In the genomic region with DNA sequence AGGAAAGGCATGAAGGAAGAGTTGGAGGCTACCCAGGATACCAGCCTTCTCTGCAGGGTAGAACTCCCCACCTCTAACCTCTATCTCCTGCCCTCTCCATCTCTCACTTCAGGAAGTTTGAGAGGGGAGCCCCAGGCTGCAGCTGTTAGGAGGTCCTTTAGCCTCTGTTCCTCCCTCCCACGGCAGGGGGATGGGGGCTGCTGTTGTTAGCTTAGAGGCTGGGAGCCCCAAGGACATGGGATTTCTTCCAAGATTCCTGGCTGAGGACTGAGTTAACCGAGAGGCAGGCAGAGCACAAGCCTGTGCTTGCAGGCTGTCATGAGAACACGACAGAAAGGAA, we compare ENCODE assay signal across 9 mouse cellular contexts. TPM values are rescaled to one million over a fixed set of nuclear protein-coding genes. Genes with fewer than 3 reads are reported as not detected.
DNase-seq lines count a peak whose midpoint lies in the region; ATAC-seq and TF ChIP-seq lines count a peak whose summit lies in the region.
"Had no signal": no experiment of that assay in that cellular context is flagged by ENCODE, and none has a peak within 500 bp of the region (broad histone marks: within the 10 kb centered on the region; RNA-seq: fewer than 3 reads in every experiment).

No protein-coding gene starts in this region.

- peaks cover 10% of the 10 kb centered on the region for H3K4me1 ChIP-seq in lung, embryonic 14.5 days (ENCODE audit: insufficient read depth)
- peaks cover 9% of the 10 kb centered on the region; the same call in 1 of the 2 replicates for H3K4me1 ChIP-seq in heart, postnatal 0 days (ENCODE audit: control insufficient read depth, insufficient read depth)
- H3K4me1 ChIP-seq in limb, embryonic 11.5 days (ENCODE audit: control insufficient read depth, insufficient read depth, low read length) = peaks cover 7% of the 10 kb centered on the region

- H3K4me3 ChIP-seq in lung, embryonic 14.5 days (ENCODE audit: low read depth, low read length) = no peak overlapping the region
- no peak overlapping the region for H3K4me3 ChIP-seq in heart, postnatal 0 days (ENCODE audit: low read depth, low read length)
- H3K4me3 ChIP-seq in limb, embryonic 11.5 days (ENCODE audit: low read depth, low read length) = no peak overlapping the region

- H3K4me2 ChIP-seq in lung, embryonic 14.5 days = peak overlapping the region; percentile 40
- H3K4me2 ChIP-seq in heart, postnatal 0 days (ENCODE audit: low read depth, low read length) = no peak overlapping the region
- no peak overlapping the region for H3K4me2 ChIP-seq in limb, embryonic 11.5 days (ENCODE audit: low read depth, severe bottlenecking)

- H3K36me3 ChIP-seq in lung, embryonic 14.5 days (ENCODE audit: insufficient read depth) = no peaks in the 10 kb centered on the region
- no peaks in the 10 kb centered on the region for H3K36me3 ChIP-seq in heart, postnatal 0 days (replicated peaks; ENCODE audit: control insufficient read depth, insufficient read depth, low read length)
- no peaks in the 10 kb centered on the region for H3K36me3 ChIP-seq in limb, embryonic 11.5 days (ENCODE audit: control insufficient read depth, insufficient read depth, low read length)

- 8% methylated on average over 3 of the region's 3 CpGs for WGBS in lung, embryonic 14.5 days
- WGBS in heart, postnatal 0 days = 7% methylated on average over 3 of the region's 3 CpGs
- WGBS in limb, embryonic 11.5 days = 46% methylated on average over 3 of the region's 3 CpGs

- H3K9me3 ChIP-seq in lung, embryonic 14.5 days (ENCODE audit: low read depth, low read length) = no peaks in the 10 kb centered on the region
- no peaks in the 10 kb centered on the region for H3K9me3 ChIP-seq in heart, postnatal 0 days (replicated peaks; ENCODE audit: control insufficient read depth, low read length)
- H3K9me3 ChIP-seq in limb, embryonic 11.5 days (ENCODE audit: control insufficient read depth, low read length) = no peaks in the 10 kb centered on the region

- no peak; the same call in 1 of the 2 replicates for TF ChIP-seq CTCF in lung, embryonic 14.5 days (IDR thresholded peaks at IDR 0.05; ENCODE audit: low read depth)
- TF ChIP-seq CTCF in heart, postnatal 0 days (IDR thresholded peaks at IDR 0.05; ENCODE audit: low read depth) = no peak

- peak; percentile 91 for DNase-seq in lung, embryonic 14.5 days
- no peak for DNase-seq in lung, postnatal 25 days (ENCODE audit: low spot score)
- DNase-seq in heart, postnatal 0 days (ENCODE audit: low spot score) = no peak
- peak; percentile 32 for DNase-seq in limb, embryonic 11.5 days (ENCODE audit: low spot score)
- peak; percentile 79 for DNase-seq in ovary, adult 18-20 months (ENCODE audit: low spot score)
- no peak for DNase-seq in right cerebral cortex, postnatal 14 days
- no peak for DNase-seq in spleen, adult 12 weeks (ENCODE audit: low spot score)

- no peak overlapping the region for H3K9ac ChIP-seq in lung, embryonic 14.5 days
- peak overlapping the region; percentile 40; the same call in 1 of the 2 replicates for H3K9ac ChIP-seq in heart, postnatal 0 days (replicated peaks; ENCODE audit: low read depth, low read length)
- no peak overlapping the region; the same call in 1 of the 2 replicates for H3K9ac ChIP-seq in limb, embryonic 11.5 days (ENCODE audit: low read length)

- peak overlapping the region; percentile 95 for H3K27ac ChIP-seq in lung, embryonic 14.5 days (ENCODE audit: low read depth)
- H3K27ac ChIP-seq in heart, postnatal 0 days (ENCODE audit: low read depth) = peak overlapping the region; percentile 79
- no peak overlapping the region for H3K27ac ChIP-seq in limb, embryonic 11.5 days (replicated peaks; ENCODE audit: low read depth, low read length)

- H3K27me3 ChIP-seq in lung, embryonic 14.5 days (ENCODE audit: insufficient read depth, low read length) = no peaks in the 10 kb centered on the region
- H3K27me3 ChIP-seq in heart, postnatal 0 days (ENCODE audit: control insufficient read depth, insufficient read depth, low read length) = no peaks in the 10 kb centered on the region
- H3K27me3 ChIP-seq in limb, embryonic 11.5 days (ENCODE audit: control insufficient read depth, insufficient read depth, low read length) = no peaks in the 10 kb centered on the region

- ATAC-seq in lung, embryonic 14.5 days (ENCODE audit: insufficient read depth) = peak; percentile 77
- ATAC-seq in heart, postnatal 0 days (ENCODE audit: insufficient read depth, low read depth) = peak; percentile 30
- 0 out of 2 replicates have a peak, but pooled peaks have one; percentile 29 for ATAC-seq in limb, embryonic 11.5 days (ENCODE audit: insufficient number of reproducible peaks, low FRiP score, low TSS enrichment, low read depth)
- no peak for ATAC-seq in inflammation-experienced regulatory T-cells, adult 6 months

- TF ChIP-seq EP300 in heart, postnatal 0 days (IDR thresholded peaks at IDR 0.05; ENCODE audit: low read depth) = no peak

RNA-seq across cellular contexts. Expression of a gene that starts 8.6 kb away (rescaled TPM):
- polyA plus RNA-seq in lung, embryonic 14.5 days (2014; fragmentation: Nextera tagmentation; extraction: Ambion mirVana) = not detected in 2 replicates
- total RNA-seq in heart, postnatal 0 days (2014; rRNA removed; ENCODE audit: low replicate concordance) = not detected in 2 replicates
- 0.15 TPM in 1 of 2 replicates, not detected in the other for polyA plus RNA-seq in heart, postnatal 0 days (2015; fragmentation: Nextera tagmentation; extraction: Ambion mirVana)
- not detected in 2 replicates for polyA plus RNA-seq in limb, embryonic 11.5 days (2014; fragmentation: Nextera tagmentation; extraction: Ambion mirVana)
- polyA plus RNA-seq in inflammation-experienced regulatory T-cells, adult 6 months (2017; shearing (Covaris generic)) = not detected
- polyA plus RNA-seq: gonadal fat pad, adult 2 months had no signal

RNA-seq across cellular contexts. Expression of a gene that starts 27.5 kb away (rescaled TPM):
- polyA plus RNA-seq in lung, embryonic 14.5 days (2014; fragmentation: Nextera tagmentation; extraction: Ambion mirVana) = 174 and 202 TPM in 2 replicates
- 36.2 and 41.7 TPM in 2 replicates for total RNA-seq in heart, postnatal 0 days (2014; rRNA removed; ENCODE audit: low replicate concordance)
- polyA plus RNA-seq in heart, postnatal 0 days (2015; fragmentation: Nextera tagmentation; extraction: Ambion mirVana) = 143 and 158 TPM in 2 replicates
- 230 and 242 TPM in 2 replicates for polyA plus RNA-seq in limb, embryonic 11.5 days (2014; fragmentation: Nextera tagmentation; extraction: Ambion mirVana)
- polyA plus RNA-seq in inflammation-experienced regulatory T-cells, adult 6 months (2017; shearing (Covaris generic)) = 100 to 1,000 TPM in 1 of 3 experiments, 10 to 100 TPM in 2; 53.0 to 103 (median 62.4) TPM

RNA-seq across cellular contexts. Expression of a gene that starts 49.2 kb away (rescaled TPM):
- polyA plus RNA-seq in lung, embryonic 14.5 days (2014; fragmentation: Nextera tagmentation; extraction: Ambion mirVana) = 2.5 and 2.7 TPM in 2 replicates
- total RNA-seq in heart, postnatal 0 days (2014; rRNA removed; ENCODE audit: low replicate concordance) = 2.1 TPM in 1 of 2 replicates, not detected in the other
- polyA plus RNA-seq in heart, postnatal 0 days (2015; fragmentation: Nextera tagmentation; extraction: Ambion mirVana) = 0.27 and 0.36 TPM in 2 replicates
- 1.5 and 3.8 TPM in 2 replicates for polyA plus RNA-seq in limb, embryonic 11.5 days (2014; fragmentation: Nextera tagmentation; extraction: Ambion mirVana)
- under 1 TPM in 2 of 3 experiments, not detected in 1; 0.08 to 0.13 TPM for polyA plus RNA-seq in inflammation-experienced regulatory T-cells, adult 6 months (2017; shearing (Covaris generic))

Comparison
In these comparisons a context has a peak if more than half of its experiments do, and no peak if none do; other contexts are left out.
1. DNase-seq: peak in lung, embryonic 14.5 days (single experiment), limb, embryonic 11.5 days (single experiment) and ovary, adult 18-20 months (single experiment); none in lung, postnatal 25 days (single experiment), heart, postnatal 0 days (single experiment), right cerebral cortex, postnatal 14 days (single experiment) and spleen, adult 12 weeks (single experiment).